Mouse (Mus musculus): ENCODE measurements around the gene H2al1d.
"Not testable (repeated sequence)": the region's sequence is repeated elsewhere in the genome, so short reads cannot be mapped to it uniquely, and the experiment has no call there.

Gene H2al1d

DNA sequence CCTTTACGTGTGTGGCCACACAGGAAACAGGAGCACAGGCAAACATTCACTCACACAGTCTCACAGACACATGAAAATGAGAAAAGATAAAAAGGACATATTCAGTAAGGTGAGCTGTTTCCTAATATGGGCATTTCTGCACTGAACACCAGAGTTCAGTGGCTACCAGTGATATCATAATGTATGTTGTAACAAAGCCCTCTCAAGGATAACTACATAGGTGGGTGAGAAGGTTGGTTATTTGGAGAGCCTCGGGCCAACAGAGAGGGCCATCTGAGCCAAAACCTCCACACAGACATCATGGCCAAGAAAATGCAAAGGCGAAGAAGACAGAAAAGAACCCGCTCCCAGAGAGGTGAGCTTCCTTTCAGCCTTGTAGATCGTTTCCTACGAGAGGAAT, at the start of gene H2al1d:
H2al1d (plus strand) TSS at position 301 of the 400 bp plus-strand sequence.
- not testable (repeated sequence) for DNase-seq (ENCODE audit: extremely low spot score, low spot score)

DNA sequence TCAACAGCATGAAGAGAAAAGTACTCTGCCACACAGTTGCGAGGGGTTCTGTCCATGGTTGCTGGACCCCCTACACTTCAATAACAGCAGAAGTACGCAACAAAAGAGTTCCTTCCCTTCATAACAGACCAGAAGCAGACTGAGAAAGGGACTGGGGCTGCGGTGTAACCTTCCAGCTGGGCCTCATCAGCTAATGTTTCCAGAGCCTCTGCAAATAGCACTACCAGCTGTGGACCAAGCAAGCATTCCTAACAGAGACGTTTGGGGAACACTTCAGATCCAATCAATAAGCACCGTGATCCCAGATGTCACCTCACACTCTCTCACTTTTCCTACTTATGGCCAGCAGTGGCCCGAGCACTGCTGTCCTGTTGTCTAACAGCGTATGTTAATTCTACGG, 43.7 kb upstream of the H2al1d start:
- DNase-seq (ENCODE audit: extremely low spot score, low spot score): no peak

DNA sequence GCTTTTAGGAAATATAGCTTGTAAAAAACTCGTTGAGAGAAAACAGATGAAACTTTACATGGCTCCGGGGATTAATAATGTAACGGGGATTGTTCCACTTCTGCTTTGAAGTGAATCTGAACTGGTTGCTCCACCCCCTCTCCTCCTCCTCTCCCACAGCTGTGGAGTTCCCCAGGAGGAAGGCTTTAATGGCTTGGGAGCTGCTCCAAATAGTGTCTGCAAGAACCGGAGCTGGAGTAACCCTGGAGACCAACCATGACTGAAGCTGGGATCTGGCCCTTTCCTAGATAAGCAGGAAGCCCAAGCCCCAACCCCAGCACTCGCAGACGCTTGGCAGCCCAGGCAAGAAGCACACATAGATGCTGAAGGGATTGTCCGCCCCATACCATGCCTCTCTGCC, 40.8 kb upstream of the H2al1d start:
- DNase-seq (ENCODE audit: extremely low spot score, low spot score): no peak

DNA sequence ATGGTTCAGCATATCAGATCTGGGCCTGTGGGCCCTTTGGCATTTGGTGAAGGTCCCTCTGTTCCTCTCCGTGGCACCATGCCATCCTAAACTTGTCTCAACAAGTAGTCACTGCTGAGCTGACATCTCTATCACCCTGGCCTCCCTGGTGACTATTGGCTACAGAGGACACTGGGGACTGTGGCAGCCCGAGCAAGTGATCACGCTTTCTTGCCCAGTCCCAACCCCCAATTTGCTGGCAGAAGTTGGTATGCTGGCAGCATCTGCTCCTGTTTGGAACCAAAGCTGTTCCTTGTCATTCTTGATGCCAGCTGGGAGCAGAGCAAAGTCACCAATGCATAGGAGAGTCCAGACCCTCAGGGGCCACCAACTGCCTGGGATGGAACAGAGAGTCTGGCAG, 39.5 kb upstream of the H2al1d start:
- DNase-seq (ENCODE audit: extremely low spot score, low spot score): no peak

DNA sequence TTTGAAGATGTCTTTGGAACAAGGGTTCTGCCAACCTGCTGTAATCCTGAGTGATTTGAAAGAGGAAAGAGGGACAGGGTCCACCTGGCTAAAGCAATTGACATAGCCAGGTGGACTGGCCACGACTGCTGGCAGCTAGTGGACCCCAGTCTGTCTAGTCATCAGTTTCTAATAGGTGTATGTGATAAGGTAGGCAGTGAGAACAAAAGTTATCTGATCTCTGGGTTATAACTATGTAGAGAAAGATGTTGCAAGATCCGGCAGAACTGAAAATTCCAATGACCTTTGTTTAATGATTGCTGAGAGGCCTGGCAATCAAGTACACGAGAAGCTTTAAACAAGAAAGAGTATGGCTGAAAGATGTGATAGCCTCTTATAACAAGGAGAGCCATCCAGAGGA, 35.4 kb upstream of the H2al1d start:
- DNase-seq (ENCODE audit: extremely low spot score, low spot score): no peak

DNA sequence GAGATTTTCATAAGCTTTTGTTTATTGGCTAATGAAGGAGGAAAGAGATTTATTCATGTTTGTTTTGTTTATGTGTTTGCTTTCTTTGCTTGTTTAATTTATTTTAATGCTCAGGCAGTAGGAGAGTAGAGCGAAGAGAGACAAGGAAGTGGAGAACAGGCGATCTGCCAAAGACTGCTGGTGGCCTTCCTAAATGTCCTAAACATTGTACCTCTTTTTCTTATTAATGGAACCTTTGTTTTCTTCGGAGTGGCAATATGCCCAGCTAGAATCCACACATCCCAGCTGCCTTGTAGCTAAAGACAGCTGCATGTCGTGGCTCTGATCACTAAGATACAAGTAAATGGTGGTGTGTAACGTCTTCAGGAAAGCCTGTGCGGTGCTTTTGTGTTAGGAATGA, 31.5 kb upstream of the H2al1d start:
- DNase-seq (ENCODE audit: extremely low spot score, low spot score): no peak

DNA sequence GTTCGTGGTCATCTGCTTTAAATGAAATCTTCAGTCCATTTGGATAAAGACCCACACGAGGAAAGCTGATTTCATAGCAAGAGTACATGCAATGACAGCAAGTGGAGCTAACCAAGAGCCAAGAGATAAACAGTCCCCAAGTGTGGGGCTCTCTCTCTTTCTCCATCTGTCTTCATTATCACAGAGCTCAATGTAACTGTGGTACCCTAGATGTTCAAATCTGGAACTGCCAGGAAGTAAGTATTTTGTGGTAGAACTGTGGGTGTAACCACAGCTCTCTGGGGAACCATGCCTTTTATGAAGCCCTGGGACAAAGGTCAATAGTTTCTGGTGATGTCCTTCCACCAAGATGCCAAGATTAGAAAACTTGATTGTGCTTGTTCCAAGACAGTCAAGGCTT, 27.9 kb upstream of the H2al1d start:
- no peak for DNase-seq (ENCODE audit: extremely low spot score, low spot score)

DNA sequence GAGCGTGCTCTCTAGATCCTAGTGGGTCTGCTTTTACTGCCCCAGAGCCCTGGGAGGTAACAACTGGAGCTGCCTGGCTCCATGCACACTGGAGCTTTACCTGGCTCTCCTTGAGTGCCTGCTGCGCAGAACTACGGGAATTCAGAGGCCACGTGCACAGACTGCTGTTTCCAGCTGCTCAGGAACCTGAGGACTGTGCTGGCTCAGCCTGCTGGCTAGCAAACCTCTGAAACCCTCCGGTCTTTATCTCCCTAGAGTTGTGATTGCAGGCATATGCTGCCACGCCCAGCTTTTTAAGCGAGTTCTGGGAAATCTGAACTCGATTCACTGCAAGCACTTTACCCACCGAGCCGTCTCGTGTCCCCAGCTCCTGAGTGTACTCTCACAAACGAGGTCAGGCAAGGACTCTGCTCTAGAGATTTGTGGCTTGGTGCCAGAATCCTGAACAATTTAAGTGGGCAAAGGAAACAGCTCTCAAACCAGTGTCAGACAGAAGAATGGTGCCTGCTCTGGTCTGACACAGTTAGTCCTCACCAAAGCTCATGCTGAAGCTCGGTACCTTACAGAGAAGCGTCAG, 20.2 kb upstream of the H2al1d start:
- no peak for DNase-seq (ENCODE audit: extremely low spot score, low spot score)

DNA sequence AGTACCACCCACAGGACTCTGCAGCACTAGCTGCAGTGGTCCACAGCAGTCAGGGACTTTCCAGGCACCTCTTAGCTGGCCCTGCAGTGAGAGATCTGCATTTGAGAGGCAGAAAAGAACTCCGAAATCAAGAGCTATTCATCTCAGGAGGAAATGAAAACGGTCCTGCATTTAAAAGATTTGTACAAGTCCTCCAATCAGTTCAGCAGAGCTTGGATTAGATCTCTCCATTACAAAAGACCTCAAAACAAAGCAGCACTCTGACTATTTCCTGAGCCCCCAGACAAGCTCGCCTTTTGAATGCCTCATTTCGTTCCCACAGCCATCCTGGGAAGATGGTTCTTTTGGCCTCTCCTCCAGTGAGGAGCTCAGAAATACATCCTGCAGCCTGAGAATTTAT, 19.4 kb upstream of the H2al1d start:
- no peak for DNase-seq (ENCODE audit: extremely low spot score, low spot score)

DNA sequence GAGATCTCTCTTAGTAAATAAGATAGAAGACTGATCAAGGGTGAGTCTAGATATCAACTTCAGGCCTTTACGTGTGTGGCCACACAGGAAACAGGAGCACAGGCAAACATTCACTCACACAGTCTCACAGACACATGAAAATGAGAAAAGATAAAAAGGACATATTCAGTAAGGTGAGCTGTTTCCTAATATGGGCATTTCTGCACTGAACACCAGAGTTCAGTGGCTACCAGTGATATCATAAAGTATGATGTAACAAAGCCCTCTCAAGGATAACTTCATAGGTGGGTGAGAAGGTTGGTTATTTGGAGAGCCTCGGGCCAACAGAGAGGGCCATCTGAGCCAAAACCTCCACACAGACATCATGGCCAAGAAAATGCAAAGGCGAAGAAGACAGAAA, 9.7 kb upstream of the H2al1d start, which contains the start of gene H2al1a:
H2al1a (plus strand) TSS at position 301 of the 400 bp plus-strand sequence.
- DNase-seq (ENCODE audit: extremely low spot score, low spot score): not testable (repeated sequence)

DNA sequence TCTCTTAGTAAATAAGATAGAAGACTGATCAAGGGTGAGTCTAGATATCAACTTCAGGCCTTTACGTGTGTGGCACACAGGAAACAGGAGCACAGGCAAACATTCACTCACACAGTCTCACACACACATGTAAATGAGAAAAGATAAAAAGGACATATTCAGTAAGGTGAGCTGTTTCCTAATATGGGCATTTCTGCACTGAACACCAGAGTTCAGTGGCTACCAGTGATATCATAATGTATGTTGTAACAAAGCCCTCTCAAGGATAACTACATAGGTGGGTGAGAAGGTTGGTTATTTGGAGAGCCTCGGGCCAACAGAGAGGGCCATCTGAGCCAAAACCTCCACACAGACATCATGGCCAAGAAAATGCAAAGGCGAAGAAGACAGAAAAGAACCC, 6.5 kb upstream of the H2al1d start, which contains the start of gene H2al1b:
H2al1b (plus strand) TSS at position 301 of the 400 bp plus-strand sequence.
- DNase-seq (ENCODE audit: extremely low spot score, low spot score): not testable (repeated sequence)

DNA sequence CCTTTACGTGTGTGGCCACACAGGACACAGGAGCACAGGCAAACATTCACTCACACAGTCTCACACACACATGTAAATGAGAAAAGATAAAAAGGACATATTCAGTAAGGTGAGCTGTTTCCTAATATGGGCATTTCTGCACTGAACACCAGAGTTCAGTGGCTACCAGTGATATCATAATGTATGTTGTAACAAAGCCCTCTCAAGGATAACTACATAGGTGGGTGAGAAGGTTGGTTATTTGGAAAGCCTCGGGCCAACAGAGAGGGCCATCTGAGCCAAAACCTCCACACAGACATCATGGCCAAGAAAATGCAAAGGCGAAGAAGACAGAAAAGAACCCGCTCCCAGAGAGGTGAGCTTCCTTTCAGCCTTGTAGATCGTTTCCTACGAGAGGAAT, 3.3 kb upstream of the H2al1d start, which contains the start of gene H2al1c:
H2al1c (plus strand) TSS at position 301 of the 400 bp plus-strand sequence.
- DNase-seq (ENCODE audit: extremely low spot score, low spot score): not testable (repeated sequence)

DNA sequence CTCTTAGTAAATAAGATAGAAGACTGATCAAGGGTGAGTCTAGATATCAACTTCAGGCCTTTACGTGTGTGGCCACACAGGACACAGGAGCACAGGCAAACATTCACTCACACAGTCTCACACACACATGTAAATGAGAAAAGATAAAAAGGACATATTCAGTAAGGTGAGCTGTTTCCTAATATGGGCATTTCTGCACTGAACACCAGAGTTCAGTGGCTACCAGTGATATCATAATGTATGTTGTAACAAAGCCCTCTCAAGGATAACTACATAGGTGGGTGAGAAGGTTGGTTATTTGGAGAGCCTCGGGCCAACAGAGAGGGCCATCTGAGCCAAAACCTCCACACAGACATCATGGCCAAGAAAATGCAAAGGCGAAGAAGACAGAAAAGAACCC, 3.0 kb downstream of the H2al1d start, which contains the start of gene H2al1e:
H2al1e (plus strand) TSS at position 301 of the 400 bp plus-strand sequence.
- not testable (repeated sequence) for DNase-seq (ENCODE audit: extremely low spot score, low spot score)

DNA sequence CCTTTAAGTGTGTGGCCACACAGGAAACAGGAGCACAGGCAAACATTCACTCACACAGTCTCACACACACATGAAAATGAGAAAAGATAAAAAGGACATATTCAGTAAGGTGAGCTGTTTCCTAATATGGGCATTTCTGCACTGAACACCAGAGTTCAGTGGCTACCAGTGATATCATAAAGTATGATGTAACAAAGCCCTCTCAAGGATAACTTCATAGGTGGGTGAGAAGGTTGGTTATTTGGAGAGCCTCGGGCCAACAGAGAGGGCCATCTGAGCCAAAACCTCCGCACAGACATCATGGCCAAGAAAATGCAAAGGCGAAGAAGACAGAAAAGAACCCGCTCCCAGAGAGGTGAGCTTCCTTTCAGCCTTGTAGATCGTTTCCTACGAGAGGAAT, 6.2 kb downstream of the H2al1d start, which contains the start of gene H2al1f:
H2al1f (plus strand) TSS at position 301 of the 400 bp plus-strand sequence.
- DNase-seq (ENCODE audit: extremely low spot score, low spot score): not testable (repeated sequence)

DNA sequence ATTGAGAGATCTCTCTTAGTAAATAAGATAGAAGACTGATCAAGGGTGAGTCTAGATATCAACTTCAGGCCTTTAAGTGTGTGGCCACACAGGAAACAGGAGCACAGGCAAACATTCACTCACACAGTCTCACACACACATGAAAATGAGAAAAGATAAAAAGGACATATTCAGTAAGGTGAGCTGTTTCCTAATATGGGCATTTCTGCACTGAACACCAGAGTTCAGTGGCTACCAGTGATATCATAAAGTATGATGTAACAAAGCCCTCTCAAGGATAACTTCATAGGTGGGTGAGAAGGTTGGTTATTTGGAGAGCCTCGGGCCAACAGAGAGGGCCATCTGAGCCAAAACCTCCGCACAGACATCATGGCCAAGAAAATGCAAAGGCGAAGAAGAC, 9.3 kb downstream of the H2al1d start, which contains the start of gene H2al1g:
H2al1g (plus strand) TSS at position 301 of the 400 bp plus-strand sequence.
- not testable (repeated sequence) for DNase-seq (ENCODE audit: extremely low spot score, low spot score)

DNA sequence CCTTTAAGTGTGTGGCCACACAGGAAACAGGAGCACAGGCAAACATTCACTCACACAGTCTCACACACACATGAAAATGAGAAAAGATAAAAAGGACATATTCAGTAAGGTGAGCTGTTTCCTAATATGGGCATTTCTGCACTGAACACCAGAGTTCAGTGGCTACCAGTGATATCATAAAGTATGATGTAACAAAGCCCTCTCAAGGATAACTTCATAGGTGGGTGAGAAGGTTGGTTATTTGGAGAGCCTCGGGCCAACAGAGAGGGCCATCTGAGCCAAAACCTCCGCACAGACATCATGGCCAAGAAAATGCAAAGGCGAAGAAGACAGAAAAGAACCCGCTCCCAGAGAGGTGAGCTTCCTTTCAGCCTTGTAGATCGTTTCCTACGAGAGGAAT, 12.6 kb downstream of the H2al1d start, which contains the start of gene H2al1h:
H2al1h (plus strand) TSS at position 301 of the 400 bp plus-strand sequence.
- DNase-seq (ENCODE audit: extremely low spot score, low spot score): not testable (repeated sequence)

DNA sequence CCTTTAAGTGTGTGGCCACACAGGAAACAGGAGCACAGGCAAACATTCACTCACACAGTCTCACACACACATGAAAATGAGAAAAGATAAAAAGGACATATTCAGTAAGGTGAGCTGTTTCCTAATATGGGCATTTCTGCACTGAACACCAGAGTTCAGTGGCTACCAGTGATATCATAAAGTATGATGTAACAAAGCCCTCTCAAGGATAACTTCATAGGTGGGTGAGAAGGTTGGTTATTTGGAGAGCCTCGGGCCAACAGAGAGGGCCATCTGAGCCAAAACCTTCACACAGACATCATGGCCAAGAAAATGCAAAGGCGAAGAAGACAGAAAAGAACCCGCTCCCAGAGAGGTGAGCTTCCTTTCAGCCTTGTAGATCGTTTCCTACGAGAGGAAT, 15.7 kb downstream of the H2al1d start, which contains the start of gene H2al1i:
H2al1i (plus strand) TSS at position 301 of the 400 bp plus-strand sequence.
- DNase-seq (ENCODE audit: extremely low spot score, low spot score): not testable (repeated sequence)

DNA sequence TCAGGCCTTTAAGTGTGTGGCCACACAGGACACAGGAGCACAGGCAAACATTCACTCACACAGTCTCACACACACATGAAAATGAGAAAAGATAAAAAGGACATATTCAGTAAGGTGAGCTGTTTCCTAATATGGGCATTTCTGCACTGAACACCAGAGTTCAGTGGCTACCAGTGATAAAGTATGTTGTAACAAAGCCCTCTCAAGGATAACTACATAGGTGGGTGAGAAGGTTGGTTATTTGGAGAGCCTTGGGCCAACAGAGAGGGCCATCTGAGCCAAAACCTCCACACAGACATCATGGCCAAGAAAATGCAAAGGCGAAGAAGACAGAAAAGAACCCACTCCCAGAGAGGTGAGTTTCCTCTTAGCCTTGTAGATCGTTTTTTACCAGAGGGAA, 18.9 kb downstream of the H2al1d start, which contains the start of gene H2al1j:
H2al1j (plus strand) TSS at position 301 of the 400 bp plus-strand sequence.
- not testable (repeated sequence) for DNase-seq (ENCODE audit: extremely low spot score, low spot score)

DNA sequence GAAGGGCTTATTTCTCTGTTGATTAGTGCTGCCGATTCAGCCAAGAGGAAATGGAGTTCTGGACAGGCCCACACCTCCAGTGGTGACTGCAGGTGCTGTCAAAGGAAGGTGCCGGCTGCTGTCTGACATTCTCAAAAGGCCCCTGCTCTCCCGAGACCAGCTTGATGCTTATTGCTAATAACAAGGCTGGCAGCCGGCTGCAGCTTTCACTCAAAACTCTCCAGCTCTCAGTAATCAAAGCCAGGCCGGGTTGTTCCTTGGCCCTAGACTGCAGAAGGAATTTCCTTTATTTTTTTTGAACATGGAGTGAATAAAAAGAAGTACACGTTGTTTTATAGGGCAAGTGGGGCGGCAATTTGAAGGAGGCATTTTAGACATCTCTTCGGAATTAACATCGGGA, 37.1 kb downstream of the H2al1d start:
- no peak for DNase-seq (ENCODE audit: extremely low spot score, low spot score)

DNA sequence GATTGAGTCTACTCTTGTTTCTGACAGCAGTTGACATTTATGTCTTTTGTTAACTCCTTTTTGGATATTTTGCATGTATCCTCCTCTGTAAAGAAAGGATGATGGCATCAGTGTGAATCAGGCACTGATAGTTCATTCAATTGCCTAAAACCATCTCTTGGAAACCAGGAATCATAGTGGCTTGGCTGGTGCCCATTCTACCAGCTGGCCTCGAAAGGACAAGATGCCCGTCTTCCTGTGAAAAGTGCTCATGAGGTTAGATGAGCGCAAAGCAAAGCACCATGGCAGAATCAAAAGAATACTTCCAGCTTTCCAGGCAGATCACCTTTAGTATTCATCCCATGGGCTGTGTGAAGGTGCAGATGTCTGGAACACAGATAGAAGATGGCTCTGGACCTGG, 38.1 kb downstream of the H2al1d start:
- DNase-seq (ENCODE audit: extremely low spot score, low spot score): no peak

Data from neural tube, embryonic 10.5 days (tissue).